Mouse (Mus musculus) hindbrain, embryonic 12.5 days (tissue): ENCODE measurements at regions not wholly inside any gene's neighbourhood (a gene's known extent, or its start where the extent isn't known, plus 50 kb on each side); places are given as distances from the start of the nearest gene placed in this dataset.

Source experiments
- ATAC-seq: fragments of 200-750 bp; cut with Nextera tagmentation; 2 replicates; pipeline ENCODE4 v1.8.0; 2017; ENCODE audit warnings: moderate TSS enrichment; ENCODE audit not compliant: low FRiP score
- H3K27ac ChIP-seq: fragments of 300-500 bp; sonication (generic); 2 replicates; pipeline ENCODE4 v1.5.1; 2016; ENCODE audit warnings: mild to moderate bottlenecking
- H3K27me3 ChIP-seq: fragments of 300-500 bp; sonication (generic); 2 replicates; pipeline ENCODE4 v1.6.1; 2016; ENCODE audit warnings: mild to moderate bottlenecking
- H3K36me3 ChIP-seq: fragments of 300-500 bp; sonication (generic); 2 replicates; pipeline ENCODE4 v1.6.1; 2016; ENCODE audit warnings: mild to moderate bottlenecking
- H3K4me1 ChIP-seq: fragments of 300-500 bp; sonication (generic); 2 replicates; pipeline ENCODE4 v1.6.1; 2016
- H3K4me2 ChIP-seq: fragments of 300-500 bp; sonication (generic); replicated peaks from 2 replicates; pipeline ENCODE4 v1.6.1; 2016; ENCODE audit warnings: mild to moderate bottlenecking
- H3K4me3 ChIP-seq: fragments of 300-500 bp; sonication (generic); 2 replicates; pipeline ENCODE4 v1.5.1; 2016; ENCODE audit warnings: mild to moderate bottlenecking
- H3K9ac ChIP-seq: fragments of 300-500 bp; sonication (generic); 2 replicates; pipeline ENCODE4 v1.6.1; 2016; ENCODE audit warnings: mild to moderate bottlenecking, moderate library complexity
- H3K9me3 ChIP-seq: fragments of 300-500 bp; sonication (generic); replicated peaks from 2 replicates; pipeline ENCODE4 v1.6.1; 2016; ENCODE audit warnings: mild to moderate bottlenecking
- WGBS: fragments of 180-500 bp; shearing (Covaris S2); methylation state at CpG from one replicate; pipeline ENCODE4 v1.1.7; 2016; 5-methylcytosine and 5-hydroxymethylcytosine counted together

DNA sequence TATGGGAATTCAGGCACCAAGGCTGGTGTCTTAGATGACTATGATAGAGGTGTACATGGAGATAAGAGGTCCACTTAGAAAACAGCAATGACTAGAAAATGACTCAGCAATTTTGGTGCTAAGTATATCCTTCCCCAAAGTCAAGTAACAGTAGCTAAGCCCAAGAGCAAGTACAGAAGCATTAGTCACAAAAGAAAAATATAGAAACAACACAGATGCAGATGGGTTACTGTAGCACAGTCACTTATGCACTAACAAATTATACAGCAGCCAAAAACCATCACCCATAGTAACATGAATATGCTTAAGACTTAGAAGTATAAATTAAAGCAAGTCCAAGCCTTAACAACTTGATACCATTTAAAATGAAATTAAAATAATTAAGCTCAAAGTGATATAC, 378.5 kb upstream of the Meis2 start:
- H3K27me3 ChIP-seq: no peaks in the 10 kb centered on the region
- no peak overlapping the region for H3K4me2 ChIP-seq
- no peak overlapping the region for H3K9ac ChIP-seq
- H3K4me1 ChIP-seq: peaks cover 6% of the 10 kb centered on the region; the same call in 1 of the 2 replicates
- H3K9me3 ChIP-seq: no peaks in the 10 kb centered on the region
- no peak for ATAC-seq
- no peaks in the 10 kb centered on the region for H3K36me3 ChIP-seq
- H3K27ac ChIP-seq: no peak overlapping the region
- H3K4me3 ChIP-seq: no peak overlapping the region

GRCm38 (mm10) chr2:116440252-116440651, 374.6 kb upstream of the Meis2 start:
- Histone ChIP-seq H3K4me3 (no peak overlapping the region), H3K9me3 (no peaks in the 10 kb centered on the region), H3K9ac (no peak overlapping the region), H3K36me3 (no peaks in the 10 kb centered on the region), H3K4me1 (peaks cover 6% of the 10 kb centered on the region; the same call in 1 of the 2 replicates), H3K27me3 (no peaks in the 10 kb centered on the region), H3K4me2 (no peak overlapping the region), H3K27ac (no peak overlapping the region)
- ATAC-seq: no peak
- WGBS: 26% methylated on average over 2 of the region's 2 CpGs

GRCm38 (mm10) chr2:116433481-116433880, 367.8 kb upstream of the Meis2 start:
- Histone ChIP-seq H3K4me1 (no peaks in the 10 kb centered on the region), H3K27me3 (no peaks in the 10 kb centered on the region), H3K36me3 (no peaks in the 10 kb centered on the region), H3K27ac (no peak overlapping the region), H3K4me2 (no peak overlapping the region), H3K9ac (no peak overlapping the region), H3K9me3 (no peaks in the 10 kb centered on the region), H3K4me3 (no peak overlapping the region)
- ATAC-seq: no peak

GRCm38 (mm10) chr2:116424131-116424530, 358.5 kb upstream of the Meis2 start:
- ATAC-seq: no peak
- no peak overlapping the region for H3K27ac ChIP-seq
- no peaks in the 10 kb centered on the region for H3K36me3 ChIP-seq
- 92% methylated on average over 8 of the region's 8 CpGs for WGBS
- no peak overlapping the region for H3K4me3 ChIP-seq
- no peak overlapping the region for H3K9ac ChIP-seq
- H3K9me3 ChIP-seq: no peaks in the 10 kb centered on the region
- H3K27me3 ChIP-seq: no peaks in the 10 kb centered on the region
- no peak overlapping the region for H3K4me2 ChIP-seq
- no peaks in the 10 kb centered on the region for H3K4me1 ChIP-seq

GRCm38 (mm10) chr2:116417428-116418195, 352.0 kb upstream of the Meis2 start:
- Histone ChIP-seq H3K9ac (no peak overlapping the region), H3K27me3 (no peaks in the 10 kb centered on the region), H3K36me3 (no peaks in the 10 kb centered on the region), H3K27ac (no peak overlapping the region), H3K4me3 (no peak overlapping the region), H3K9me3 (no peaks in the 10 kb centered on the region), H3K4me2 (no peak overlapping the region), H3K4me1 (no peaks in the 10 kb centered on the region)
- 74% methylated on average over 13 of the region's 13 CpGs for WGBS
- no peak for ATAC-seq

- Histone ChIP-seq H3K9ac (no peak overlapping the region), H3K9me3 (no peaks in the 10 kb centered on the region), H3K36me3 (no peaks in the 10 kb centered on the region), H3K4me1 (no peaks in the 10 kb centered on the region), H3K4me2 (no peak overlapping the region), H3K27me3 (no peaks in the 10 kb centered on the region), H3K4me3 (no peak overlapping the region), H3K27ac (no peak overlapping the region)
- no peak for ATAC-seq
- 61% methylated on average over 1 of the region's 1 CpGs for WGBS
Observed at GRCm38 (mm10) chr2:116415742-116416141, 350.1 kb upstream of the Meis2 start.

- H3K27me3 ChIP-seq: no peaks in the 10 kb centered on the region
- no peak overlapping the region for H3K27ac ChIP-seq
- no peak overlapping the region for H3K4me3 ChIP-seq
- ATAC-seq: no peak
- H3K4me1 ChIP-seq: no peaks in the 10 kb centered on the region
- H3K9ac ChIP-seq: no peak overlapping the region
- no peaks in the 10 kb centered on the region for H3K36me3 ChIP-seq
- no peak overlapping the region for H3K4me2 ChIP-seq
- no peaks in the 10 kb centered on the region for H3K9me3 ChIP-seq
- WGBS: 68% methylated on average over 1 of the region's 1 CpGs
Observed at GRCm38 (mm10) chr2:116402113-116402512, 336.5 kb upstream of the Meis2 start.

DNA sequence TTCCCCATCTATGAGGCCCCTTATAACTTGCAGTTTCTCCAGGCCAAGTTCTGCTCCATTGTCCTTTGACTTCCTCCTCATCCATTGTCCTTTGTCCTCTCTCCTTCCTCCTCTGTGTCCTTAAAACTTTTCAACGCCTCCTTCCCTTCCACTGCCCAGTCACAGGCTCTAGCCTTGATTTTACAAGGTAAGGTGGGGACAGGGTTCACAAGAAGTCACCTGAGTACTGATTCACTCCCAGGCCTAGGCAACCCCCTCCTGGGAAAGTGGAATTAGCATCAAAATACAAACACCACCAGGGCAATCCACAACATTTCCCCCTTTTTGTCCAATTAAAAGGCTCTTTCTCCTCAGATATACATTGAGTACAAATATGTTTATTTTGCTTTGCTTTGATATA, 334.3 kb upstream of the Meis2 start:
- H3K9me3 ChIP-seq: no peaks in the 10 kb centered on the region
- no peak overlapping the region for H3K4me2 ChIP-seq
- H3K36me3 ChIP-seq: no peaks in the 10 kb centered on the region
- no peak for ATAC-seq
- no peak overlapping the region for H3K4me3 ChIP-seq
- no peaks in the 10 kb centered on the region for H3K27me3 ChIP-seq
- H3K27ac ChIP-seq: no peak overlapping the region
- H3K9ac ChIP-seq: no peak overlapping the region
- WGBS: 63% methylated on average over 1 of the region's 1 CpGs
- no peaks in the 10 kb centered on the region for H3K4me1 ChIP-seq

- Histone ChIP-seq H3K4me3 (no peak overlapping the region), H3K27me3 (no peaks in the 10 kb centered on the region), H3K27ac (no peak overlapping the region), H3K4me1 (no peaks in the 10 kb centered on the region), H3K36me3 (no peaks in the 10 kb centered on the region), H3K4me2 (no peak overlapping the region), H3K9me3 (no peaks in the 10 kb centered on the region), H3K9ac (no peak overlapping the region)
- 87% methylated on average over 3 of the region's 3 CpGs for WGBS
- ATAC-seq: no peak
Observed at GRCm38 (mm10) chr2:116368811-116369210, 303.2 kb upstream of the Meis2 start.

- WGBS: 92% methylated on average over 2 of the region's 2 CpGs
Observed at GRCm38 (mm10) chr2:116364136-116364535, 298.5 kb upstream of the Meis2 start.

GRCm38 (mm10) chr2:116358145-116358544, 292.5 kb upstream of the Meis2 start:
- H3K27me3 ChIP-seq: no peaks in the 10 kb centered on the region
- H3K4me1 ChIP-seq: no peaks in the 10 kb centered on the region
- no peaks in the 10 kb centered on the region for H3K9me3 ChIP-seq
- no peak overlapping the region for H3K4me3 ChIP-seq
- no peak for ATAC-seq
- H3K27ac ChIP-seq: no peak overlapping the region
- no peak overlapping the region for H3K4me2 ChIP-seq
- H3K9ac ChIP-seq: no peak overlapping the region
- WGBS: 28% methylated on average over 1 of the region's 1 CpGs
- no peaks in the 10 kb centered on the region for H3K36me3 ChIP-seq

More at GRCm38 (mm10) chr2:116364136-116364535, 298.5 kb upstream of the Meis2 start:
- Histone ChIP-seq H3K9me3 (no peaks in the 10 kb centered on the region), H3K4me1 (no peaks in the 10 kb centered on the region), H3K36me3 (no peaks in the 10 kb centered on the region), H3K27me3 (no peaks in the 10 kb centered on the region), H3K4me2 (no peak overlapping the region), H3K27ac (no peak overlapping the region), H3K9ac (no peak overlapping the region), H3K4me3 (no peak overlapping the region)
- no peak for ATAC-seq

- ATAC-seq: no peak
- no peak overlapping the region for H3K9ac ChIP-seq
- no peak overlapping the region for H3K4me3 ChIP-seq
- no peaks in the 10 kb centered on the region for H3K27me3 ChIP-seq
- H3K4me1 ChIP-seq: no peaks in the 10 kb centered on the region
- 70% methylated on average over 1 of the region's 1 CpGs for WGBS
- H3K27ac ChIP-seq: no peak overlapping the region
- H3K9me3 ChIP-seq: no peaks in the 10 kb centered on the region
- H3K36me3 ChIP-seq: no peaks in the 10 kb centered on the region
- H3K4me2 ChIP-seq: no peak overlapping the region
Observed at GRCm38 (mm10) chr2:116348530-116348914, 282.9 kb upstream of the Meis2 start.

DNA sequence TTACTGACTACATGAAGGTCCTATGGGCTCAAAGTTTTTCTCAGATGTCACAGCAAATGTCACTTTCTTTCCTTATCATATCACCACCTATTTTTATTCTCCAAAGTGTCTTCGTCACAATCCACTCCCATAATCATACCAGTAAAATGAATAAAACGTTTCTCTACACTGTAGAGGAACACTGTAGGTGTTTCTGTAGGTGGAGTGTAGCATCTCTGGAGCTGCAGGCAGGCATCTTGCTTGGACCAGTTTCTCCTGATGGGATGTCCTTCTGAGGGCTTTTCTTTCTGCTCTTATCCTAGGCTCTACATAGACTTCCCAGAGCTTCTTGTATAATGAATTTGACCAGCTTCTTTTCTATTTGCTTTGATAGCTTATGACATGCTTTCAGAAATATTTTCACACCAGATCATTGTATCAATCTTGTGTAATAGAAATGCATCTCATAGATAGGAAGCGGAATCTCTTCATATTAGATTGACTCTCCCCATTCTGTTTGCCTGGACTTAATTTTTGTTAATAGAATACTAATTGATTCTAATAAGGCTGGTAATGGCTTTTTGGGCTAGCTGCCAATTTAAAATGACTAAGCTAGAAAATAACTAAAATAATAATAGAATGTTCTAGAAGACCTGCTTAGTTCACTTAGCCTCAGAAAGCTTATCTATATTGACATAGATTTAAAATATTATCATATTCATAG, 282.3 kb upstream of the Meis2 start:
- H3K27me3 ChIP-seq: no peaks in the 10 kb centered on the region
- H3K36me3 ChIP-seq: no peaks in the 10 kb centered on the region
- no peaks in the 10 kb centered on the region for H3K4me1 ChIP-seq
- no peaks in the 10 kb centered on the region for H3K9me3 ChIP-seq
- no peak overlapping the region for H3K4me3 ChIP-seq
- no peak for ATAC-seq
- H3K27ac ChIP-seq: no peak overlapping the region
- no peak overlapping the region for H3K4me2 ChIP-seq
- 88% methylated on average over 3 of the region's 3 CpGs for WGBS
- no peak overlapping the region for H3K9ac ChIP-seq
